Mouse (Mus musculus) effector memory CD4-positive, alpha-beta T cell, adult 7 months (primary cell): ENCODE measurements around the gene Manbal. TPM values are rescaled to one million over a fixed set of nuclear protein-coding genes. Genes with fewer than 3 reads are reported as not detected.

Experiments
- polyA plus RNA-seq: library from polyadenylated mRNA; unstranded; fragments of 100-300 nt; shearing (Covaris generic); gene quantifications from one replicate; pipeline ENCODE4 v1.2.1, GENCODE M21; 2017

The Manbal gene
- polyA plus RNA-seq = 40.9 TPM

GRCm38 (mm10) chr2:157367184-157367893 lies at the start of gene Manbal:
Gene Manbal (plus strand): TSS chr2:157367594.

DNA sequence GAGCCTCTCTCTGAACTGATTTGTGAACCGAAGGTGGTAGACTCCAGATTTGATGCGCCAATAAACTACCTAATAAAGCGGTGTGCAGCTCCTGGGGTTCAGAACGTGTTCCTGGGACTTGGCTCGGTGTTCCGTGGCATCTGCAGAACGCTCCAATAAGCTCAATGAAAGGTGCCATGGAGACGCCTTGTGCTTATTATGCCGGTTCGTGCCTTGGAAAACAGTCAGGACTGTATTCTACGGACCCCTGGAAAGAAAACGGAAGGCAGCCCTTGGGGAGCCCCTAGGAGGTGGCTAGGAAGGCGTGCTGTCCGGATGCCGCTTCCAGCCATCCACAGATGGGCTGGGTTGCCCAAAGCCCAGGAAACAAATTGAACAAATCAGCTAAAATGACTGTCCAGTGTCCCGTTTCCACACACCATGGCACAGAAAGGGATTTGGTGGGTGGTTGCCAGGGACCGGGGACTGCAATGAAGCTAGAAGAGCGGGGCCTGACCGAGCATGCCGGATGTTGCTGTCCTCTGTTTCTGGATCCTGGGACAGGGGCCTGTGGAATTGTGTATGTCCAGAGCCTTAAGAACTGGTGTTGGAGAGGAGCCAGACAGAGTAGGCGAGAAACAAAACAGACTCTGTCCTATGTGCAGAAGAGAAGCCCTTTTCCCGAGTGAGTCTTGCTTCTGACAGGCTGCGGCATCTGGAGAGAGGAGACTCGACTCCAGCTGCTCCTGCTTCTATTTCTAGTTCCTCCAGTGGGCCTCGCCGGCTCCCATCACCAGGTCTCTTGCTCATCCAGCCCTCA lies 19.8 kb upstream of the Manbal start, which contains the start of gene Ghrh:
Gene Ghrh, minus strand, starts transcription at position 146 of the 799 bp plus-strand sequence.

GRCm38 (mm10) chr2:157418206-157418605 lies 50.8 kb downstream of the Manbal start, which contains the start of gene Src:
Gene Src (plus strand): TSS chr2:157418444.

Other genes with a start within 250 kb of the Manbal start
- gene Samhd1, start 232.3 kb upstream of the Manbal start, polyA plus RNA-seq = 289 TPM
- 32.3 TPM for gene Rbl1, start 163.1 kb upstream of the Manbal start, polyA plus RNA-seq
- gene Rpn2, start 88.6 kb upstream of the Manbal start, polyA plus RNA-seq = 197 TPM
- gene Mroh8, start 88.0 kb upstream of the Manbal start, polyA plus RNA-seq = 0.11 TPM
- not detected for gene Ghrh, start 20.1 kb upstream of the Manbal start, polyA plus RNA-seq
- gene Src, start 50.9 kb downstream of the Manbal start, polyA plus RNA-seq = 0.44 TPM
- gene Nnat, start 192.5 kb downstream of the Manbal start, polyA plus RNA-seq = 1.0 TPM
- 20.3 TPM for gene Blcap, start 203.7 kb downstream of the Manbal start, polyA plus RNA-seq